Comparison of ENCODE assay signal across 16 mouse cellular contexts in genomic region chr2:173036611-173037010, GRCm38 (mm10). TPM values are rescaled to one million over a fixed set of nuclear protein-coding genes. Genes with fewer than 3 reads are reported as not detected.
A peak's percentile ranks its signal among the peaks of the same experiment; 100 is the strongest.
DNase-seq lines count a peak whose midpoint lies in the region; ATAC-seq and TF ChIP-seq lines count a peak whose summit lies in the region.
"Had no signal": no experiment of that assay in that cellular context is flagged by ENCODE, and none has a peak within 500 bp of the region (broad histone marks: within the 10 kb centered on the region; RNA-seq: fewer than 3 reads in every experiment).

No protein-coding gene starts in this region.

- no peak overlapping the region for H3K9ac ChIP-seq in hindbrain, embryonic 11.5 days (ENCODE audit: low read depth, low read length)
- peak overlapping the region; percentile 12 for H3K9ac ChIP-seq in MEL (ENCODE audit: control insufficient read depth, low read depth, low read length, poor library complexity, severe bottlenecking)
- peak overlapping the region; percentile 83 for H3K9ac ChIP-seq in liver, embryonic 16.5 days (ENCODE audit: low read depth, low read length)
- H3K9ac ChIP-seq in stomach, postnatal 0 days (ENCODE audit: low read length): no peak overlapping the region
- H3K9ac ChIP-seq: embryonic facial prominence, embryonic 13.5 days; lung, embryonic 14.5 days had no signal

- H3K27me3 ChIP-seq in hindbrain, embryonic 10.5 days (ENCODE audit: insufficient read depth, poor library complexity, severe bottlenecking): no peaks in the 10 kb centered on the region
- H3K27me3 ChIP-seq in hindbrain, embryonic 11.5 days (ENCODE audit: control insufficient read depth, insufficient read depth, low read length): no peaks in the 10 kb centered on the region
- no peaks in the 10 kb centered on the region for H3K27me3 ChIP-seq in MEL (ENCODE audit: control insufficient read depth in 1 of 2, insufficient read depth in 2 of 2, low read length in 2 of 2)
- H3K27me3 ChIP-seq in embryonic facial prominence, embryonic 10.5 days (replicated peaks; ENCODE audit: low read depth, poor library complexity, severe bottlenecking): no peaks in the 10 kb centered on the region
- no peaks in the 10 kb centered on the region for H3K27me3 ChIP-seq in liver, embryonic 16.5 days (ENCODE audit: control insufficient read depth, insufficient read depth, low read depth, low read length)
- H3K27me3 ChIP-seq in stomach, postnatal 0 days (ENCODE audit: control insufficient read depth, insufficient read depth, low read length): no peaks in the 10 kb centered on the region
- H3K27me3 ChIP-seq: embryonic facial prominence, embryonic 13.5 days had no signal

- TF ChIP-seq EP300 in MEL (IDR thresholded peaks at IDR 0.05; ENCODE audit: low read depth in 1 of 2, low read length in 2 of 2): peak; percentile 56 to 71
- no peak for TF ChIP-seq EP300 in stomach, postnatal 0 days (optimal IDR thresholded peaks at IDR 0.05)

- H3K79me2 ChIP-seq in MEL (ENCODE audit: control insufficient read depth, insufficient read depth, low read length, poor library complexity): no peaks in the 10 kb centered on the region

- 65% methylated on average over 4 of the region's 4 CpGs for WGBS in hindbrain, embryonic 10.5 days
- WGBS in hindbrain, embryonic 11.5 days: 60% methylated on average over 4 of the region's 4 CpGs
- WGBS in embryonic facial prominence, embryonic 10.5 days: 65% methylated on average over 4 of the region's 4 CpGs
- WGBS in liver, embryonic 16.5 days (ENCODE audit: insufficient replicate concordance): 21% methylated on average over 4 of the region's 4 CpGs
- WGBS in stomach, postnatal 0 days: 57% methylated on average over 4 of the region's 4 CpGs

- TF ChIP-seq RAD21 in MEL (IDR thresholded peaks at IDR 0.05; ENCODE audit: low read depth, low read length): no peak

- H3K4me1 ChIP-seq in hindbrain, embryonic 10.5 days (replicated peaks): peaks cover 9% of the 10 kb centered on the region; the same call in 1 of the 2 replicates
- H3K4me1 ChIP-seq in hindbrain, embryonic 11.5 days (replicated peaks; ENCODE audit: control insufficient read depth, insufficient read depth, low read length): no peaks in the 10 kb centered on the region
- peaks cover 43 to 58% of the 10 kb centered on the region in 2 experiments for H3K4me1 ChIP-seq in MEL (ENCODE audit: control insufficient read depth in 1 of 2, insufficient read depth in 2 of 2, low read length in 2 of 2)
- peaks cover 9% of the 10 kb centered on the region; the same call in 1 of the 2 replicates for H3K4me1 ChIP-seq in embryonic facial prominence, embryonic 10.5 days
- H3K4me1 ChIP-seq in liver, embryonic 16.5 days (ENCODE audit: control insufficient read depth, low read depth, low read length): peaks cover 97% of the 10 kb centered on the region
- H3K4me1 ChIP-seq in stomach, postnatal 0 days (replicated peaks; ENCODE audit: control insufficient read depth, insufficient read depth): no peaks in the 10 kb centered on the region
- H3K4me1 ChIP-seq: embryonic facial prominence, embryonic 13.5 days had no signal

- TF ChIP-seq POLR2A in MEL (IDR thresholded peaks at IDR 0.05; ENCODE audit: control insufficient read depth in 1 of 2, insufficient read depth in 1 of 2, low read depth in 1 of 2, low read length in 2 of 2, poor library complexity in 1 of 2): no peak

- peaks cover 51% of the 10 kb centered on the region for H3K36me3 ChIP-seq in hindbrain, embryonic 10.5 days
- H3K36me3 ChIP-seq in hindbrain, embryonic 11.5 days (ENCODE audit: control insufficient read depth, insufficient read depth, low read length): 0 out of 2 replicates have a peak, but pooled peaks cover 6% of the 10 kb centered on the region
- peaks cover 6 to 45% of the 10 kb centered on the region in 2 experiments for H3K36me3 ChIP-seq in MEL (ENCODE audit: control insufficient read depth in 1 of 2, insufficient read depth in 2 of 2, low read length in 2 of 2)
- peaks cover 51% of the 10 kb centered on the region for H3K36me3 ChIP-seq in embryonic facial prominence, embryonic 10.5 days (replicated peaks)
- peaks cover 44% of the 10 kb centered on the region for H3K36me3 ChIP-seq in liver, embryonic 16.5 days (ENCODE audit: control insufficient read depth, insufficient read depth)
- H3K36me3 ChIP-seq in stomach, postnatal 0 days (ENCODE audit: control insufficient read depth, insufficient read depth, low read length): peaks cover 3% of the 10 kb centered on the region; the same call in 1 of the 2 replicates

- TF ChIP-seq CTCF in MEL (IDR thresholded peaks at IDR 0.05 in 2 of 3, conservative IDR thresholded peaks at IDR 0.05 in 1 of 3; ENCODE audit: control insufficient read depth in 1 of 3, insufficient read depth in 1 of 3, low read depth in 2 of 3, low read length in 3 of 3, poor library complexity in 1 of 3, severe bottlenecking in 1 of 3): peak in 1 of 3 experiments; percentile 15; a peak in 1 of 6 replicates
- TF ChIP-seq CTCF in stomach, postnatal 0 days (IDR thresholded peaks at IDR 0.05; ENCODE audit: low read depth): no peak

- no peak for DNase-seq in hindbrain, embryonic 10.5 days (ENCODE audit: low spot score)
- no peak for DNase-seq in hindbrain, embryonic 11.5 days (ENCODE audit: low spot score)
- DNase-seq in MEL (ENCODE audit: low read depth, low spot score): peak; percentile 75
- no peak for DNase-seq in embryonic facial prominence, embryonic 10.5 days (ENCODE audit: low spot score)
- DNase-seq in stomach, postnatal 0 days (ENCODE audit: low spot score): no peak
- DNase-seq in ovary, postnatal 14 days (ENCODE audit: low spot score): no peak
- DNase-seq: adrenal gland, adult 2 months; cerebellum, adult 9-11 months; gastrocnemius, postnatal 36 days; lung, embryonic 14.5 days had no signal

- H3K4me3 ChIP-seq in hindbrain, embryonic 10.5 days: no peak overlapping the region
- H3K4me3 ChIP-seq in hindbrain, embryonic 11.5 days (ENCODE audit: low read depth, low read length): no peak overlapping the region
- H3K4me3 ChIP-seq in MEL (ENCODE audit: control insufficient read depth in 1 of 2, insufficient read depth in 1 of 2, low read depth in 2 of 2, low read length in 2 of 2): peak overlapping the region in 1 of 2 experiments; percentile 35; a peak in 1 of 4 replicates
- no peak overlapping the region for H3K4me3 ChIP-seq in embryonic facial prominence, embryonic 10.5 days
- peak overlapping the region; percentile 32 for H3K4me3 ChIP-seq in liver, embryonic 16.5 days (ENCODE audit: low read depth, low read length)
- H3K4me3 ChIP-seq in stomach, postnatal 0 days (ENCODE audit: low read depth, low read length): no peak overlapping the region
- H3K4me3 ChIP-seq: embryonic facial prominence, embryonic 13.5 days had no signal

- no peaks in the 10 kb centered on the region for H3K9me3 ChIP-seq in hindbrain, embryonic 10.5 days
- H3K9me3 ChIP-seq in hindbrain, embryonic 11.5 days (ENCODE audit: control insufficient read depth, low read length): no peaks in the 10 kb centered on the region
- H3K9me3 ChIP-seq in MEL (replicated peaks; ENCODE audit: insufficient read depth, low read length): no peaks in the 10 kb centered on the region
- H3K9me3 ChIP-seq in embryonic facial prominence, embryonic 10.5 days: no peaks in the 10 kb centered on the region
- no peaks in the 10 kb centered on the region for H3K9me3 ChIP-seq in liver, embryonic 16.5 days (replicated peaks; ENCODE audit: control insufficient read depth, low read length)
- no peaks in the 10 kb centered on the region for H3K9me3 ChIP-seq in stomach, postnatal 0 days (ENCODE audit: control insufficient read depth, low read length)
- H3K9me3 ChIP-seq: embryonic facial prominence, embryonic 13.5 days had no signal

- no peak for ATAC-seq in hindbrain, embryonic 11.5 days (ENCODE audit: low FRiP score)
- ATAC-seq in liver, embryonic 16.5 days (ENCODE audit: low read depth): no peak
- ATAC-seq in stomach, postnatal 0 days (ENCODE audit: low FRiP score, low TSS enrichment): no peak
- ATAC-seq: forebrain, embryonic 16.5 days; inflammation-experienced regulatory T-cells, adult 6 months had no signal

- H3K27ac ChIP-seq in hindbrain, embryonic 10.5 days: peak overlapping the region; percentile 40; the same call in 1 of the 2 replicates
- no peak overlapping the region for H3K27ac ChIP-seq in hindbrain, embryonic 11.5 days (ENCODE audit: low read depth, low read length)
- peak overlapping the region; percentile 61 for H3K27ac ChIP-seq in MEL (ENCODE audit: control insufficient read depth, low read depth, low read length)
- H3K27ac ChIP-seq in embryonic facial prominence, embryonic 10.5 days (replicated peaks): peak overlapping the region; percentile 51; the same call in 1 of the 2 replicates
- H3K27ac ChIP-seq in liver, embryonic 16.5 days (ENCODE audit: low read length): peak overlapping the region; percentile 100
- no peak overlapping the region for H3K27ac ChIP-seq in stomach, postnatal 0 days (replicated peaks)
- H3K27ac ChIP-seq: embryonic facial prominence, embryonic 13.5 days; kidney, postnatal 0 days had no signal

- no peak overlapping the region for H3K4me2 ChIP-seq in hindbrain, embryonic 11.5 days (replicated peaks; ENCODE audit: low read depth, low read length)
- H3K4me2 ChIP-seq in liver, embryonic 16.5 days (ENCODE audit: low read depth, low read length): peak overlapping the region; percentile 67
- no peak overlapping the region for H3K4me2 ChIP-seq in stomach, postnatal 0 days (replicated peaks; ENCODE audit: low read depth)
- H3K4me2 ChIP-seq: embryonic facial prominence, embryonic 13.5 days; lung, embryonic 14.5 days had no signal

RNA-seq across cellular contexts. Expression of gene Rbm38, which starts 16.3 kb away (rescaled TPM):
- polyA plus RNA-seq in hindbrain, embryonic 10.5 days (2016; fragmentation: Nextera tagmentation; extraction: Ambion mirVana): 92.3 and 95.9 TPM in 2 replicates
- polyA plus RNA-seq in hindbrain, embryonic 11.5 days (2014; fragmentation: Nextera tagmentation; extraction: Ambion mirVana): 57.0 and 63.3 TPM in 2 replicates
- total RNA-seq in MEL (2012; rRNA removed): 37.0 and 39.0 TPM in 2 replicates
- 100 to 1,000 TPM in 1 of 2 experiments, not detected in 1; 207 TPM for polyA plus RNA-seq in MEL (2012; ENCODE audit: insufficient read depth in 1 of 2, insufficient read length in 2 of 2, low read depth in 1 of 2, low replicate concordance in 2 of 2, missing spikeins in 1 of 2)
- 85.7 and 95.6 TPM in 2 replicates for polyA plus RNA-seq in embryonic facial prominence, embryonic 10.5 days (2016; fragmentation: Nextera tagmentation; extraction: Ambion mirVana)
- 279 and 350 TPM in 2 replicates for polyA plus RNA-seq in liver, embryonic 16.5 days (2015; fragmentation: Nextera tagmentation; extraction: Ambion mirVana)
- polyA plus RNA-seq in stomach, postnatal 0 days (2015; fragmentation: Nextera tagmentation; extraction: Ambion mirVana): 24.9 and 25.4 TPM in 2 replicates

RNA-seq across cellular contexts. Expression of gene Rae1, which starts 36.7 kb away (rescaled TPM):
- polyA plus RNA-seq in hindbrain, embryonic 10.5 days (2016; fragmentation: Nextera tagmentation; extraction: Ambion mirVana): 158 and 162 TPM in 2 replicates
- 134 TPM in 2 replicates for polyA plus RNA-seq in hindbrain, embryonic 11.5 days (2014; fragmentation: Nextera tagmentation; extraction: Ambion mirVana)
- 139 and 156 TPM in 2 replicates for total RNA-seq in MEL (2012; rRNA removed)
- polyA plus RNA-seq in MEL (2012; ENCODE audit: insufficient read depth in 1 of 2, insufficient read length in 2 of 2, low read depth in 1 of 2, low replicate concordance in 2 of 2, missing spikeins in 1 of 2): 100 to 1,000 TPM in 1 of 2 experiments, not detected in 1; 172 TPM
- 176 and 179 TPM in 2 replicates for polyA plus RNA-seq in embryonic facial prominence, embryonic 10.5 days (2016; fragmentation: Nextera tagmentation; extraction: Ambion mirVana)
- polyA plus RNA-seq in liver, embryonic 16.5 days (2015; fragmentation: Nextera tagmentation; extraction: Ambion mirVana): 55.2 and 56.6 TPM in 2 replicates
- polyA plus RNA-seq in stomach, postnatal 0 days (2015; fragmentation: Nextera tagmentation; extraction: Ambion mirVana): 66.8 and 68.7 TPM in 2 replicates

RNA-seq across cellular contexts. Expression of gene Spo11, which starts 59.1 kb away (rescaled TPM):
- polyA plus RNA-seq in hindbrain, embryonic 10.5 days (2016; fragmentation: Nextera tagmentation; extraction: Ambion mirVana): 0.47 and 0.49 TPM in 2 replicates
- polyA plus RNA-seq in hindbrain, embryonic 11.5 days (2014; fragmentation: Nextera tagmentation; extraction: Ambion mirVana): 0.71 and 0.74 TPM in 2 replicates
- total RNA-seq in MEL (2012; rRNA removed): not detected in 2 replicates
- polyA plus RNA-seq in MEL (2012; ENCODE audit: insufficient read depth in 1 of 2, insufficient read length in 2 of 2, low read depth in 1 of 2, low replicate concordance in 2 of 2, missing spikeins in 1 of 2): not detected
- 0.26 and 0.46 TPM in 2 replicates for polyA plus RNA-seq in embryonic facial prominence, embryonic 10.5 days (2016; fragmentation: Nextera tagmentation; extraction: Ambion mirVana)
- polyA plus RNA-seq in liver, embryonic 16.5 days (2015; fragmentation: Nextera tagmentation; extraction: Ambion mirVana): not detected in 2 replicates
- polyA plus RNA-seq in stomach, postnatal 0 days (2015; fragmentation: Nextera tagmentation; extraction: Ambion mirVana): 0.02 TPM in 2 replicates
- total RNA-seq: adrenal gland, adult 2 months; heart, postnatal 25 days had no signal
- polyA plus RNA-seq: adrenal gland, adult 2 months had no signal

Comparison
In these comparisons a context has a peak if more than half of its experiments do, and no peak if none do; other contexts are left out.
1. H3K27ac ChIP-seq: peak in hindbrain, embryonic 10.5 days (single experiment), MEL (single experiment), embryonic facial prominence, embryonic 10.5 days (single experiment) and liver, embryonic 16.5 days (single experiment); none in hindbrain, embryonic 11.5 days (single experiment) and stomach, postnatal 0 days (single experiment).
2. H3K9ac ChIP-seq: peak in MEL (single experiment) and liver, embryonic 16.5 days (single experiment); none in hindbrain, embryonic 11.5 days (single experiment) and stomach, postnatal 0 days (single experiment).